Mouse (Mus musculus): ENCODE results near the gene Ndufs7.

DNA sequence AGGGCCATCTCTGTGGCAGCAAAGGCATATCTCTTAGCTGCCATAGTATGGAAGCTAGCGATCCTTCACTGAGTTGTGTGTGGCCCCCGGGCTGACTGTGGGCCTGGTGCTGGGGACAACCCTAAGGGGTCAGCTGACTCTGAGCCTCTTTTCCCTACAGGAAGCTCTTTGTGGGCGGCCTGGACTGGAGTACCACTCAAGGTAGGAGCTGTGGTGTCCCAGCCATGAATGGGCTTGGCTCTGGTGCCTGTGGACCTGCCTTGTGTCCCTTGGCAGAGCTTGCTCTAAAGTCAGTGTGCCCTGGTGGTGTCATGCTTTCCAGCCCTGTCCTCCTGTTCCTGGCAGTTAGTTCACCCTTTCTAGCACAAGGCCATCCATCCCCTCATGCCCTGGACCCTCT lies 24.9 kb downstream of the Ndufs7 start:
- TF ChIP-seq CTCF (IDR thresholded peaks at IDR 0.05; ENCODE audit: control insufficient read depth, insufficient read depth, low read length): no peak
- TF ChIP-seq POLR2A (IDR thresholded peaks at IDR 0.05; ENCODE audit: borderline replicate concordance, control insufficient read depth, low read depth, low read length): no peak

Data from bone marrow, adult 2 months (tissue).